Mouse (Mus musculus) G1E-ER4 (cell line): ENCODE results near the gene Copb2. TPM values are rescaled to one million over a fixed set of nuclear protein-coding genes. Genes with fewer than 3 reads are reported as not detected.

ENCODE experiments used
- GATA1 ChIP-seq: IDR thresholded peaks from one replicate; pipeline ENCODE4 v1.8.0; 2012; ENCODE audit warnings: low read length, inconsistent platforms
- polyA plus RNA-seq: library from polyadenylated mRNA; stranded (reverse); fragments of >175 nt; gene quantifications from 2 replicates; pipeline ENCODE4 v1.2.3, GENCODE M21; 2012

Gene Copb2
- polyA plus RNA-seq, 1 experiment: 6.8 TPM

DNA sequence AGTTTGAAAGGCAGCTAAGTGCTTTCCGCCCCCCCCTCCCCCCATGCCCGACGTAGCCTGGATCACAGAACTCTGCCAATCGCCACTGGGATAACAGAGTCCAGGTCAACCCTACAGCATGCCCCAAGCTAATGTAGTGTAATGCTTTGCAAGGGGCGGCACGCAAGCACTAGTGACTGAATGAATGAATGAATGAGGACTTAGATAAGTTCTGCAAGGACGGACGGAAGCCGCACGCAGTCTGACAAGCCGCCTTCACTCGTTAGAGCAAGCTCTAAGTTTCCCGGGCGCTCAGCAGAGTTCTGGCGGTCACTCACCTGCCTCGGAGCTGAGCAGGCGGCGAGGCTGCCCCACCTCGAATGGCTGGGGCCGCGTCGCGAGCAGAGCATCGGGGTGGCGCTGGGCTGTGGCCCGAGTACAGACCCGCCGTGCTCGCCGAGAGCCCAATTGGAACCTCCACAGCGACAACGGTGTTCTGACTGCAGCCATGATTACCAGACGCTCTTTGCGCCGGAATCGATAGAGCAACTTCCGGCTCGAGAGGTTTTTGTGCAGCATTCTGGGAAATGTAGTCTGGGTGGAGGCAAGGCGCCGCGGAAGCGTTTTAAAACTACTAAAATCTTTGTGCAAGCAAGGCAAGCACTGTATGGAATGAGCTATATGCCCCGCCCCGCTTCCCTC lies 37.8 kb downstream of the Copb2 start, which contains the start of gene Mrps22:
TSS of gene Mrps22 (minus strand) at position 505 of the 681 bp plus-strand sequence.
- TF ChIP-seq GATA1: no peak

DNA sequence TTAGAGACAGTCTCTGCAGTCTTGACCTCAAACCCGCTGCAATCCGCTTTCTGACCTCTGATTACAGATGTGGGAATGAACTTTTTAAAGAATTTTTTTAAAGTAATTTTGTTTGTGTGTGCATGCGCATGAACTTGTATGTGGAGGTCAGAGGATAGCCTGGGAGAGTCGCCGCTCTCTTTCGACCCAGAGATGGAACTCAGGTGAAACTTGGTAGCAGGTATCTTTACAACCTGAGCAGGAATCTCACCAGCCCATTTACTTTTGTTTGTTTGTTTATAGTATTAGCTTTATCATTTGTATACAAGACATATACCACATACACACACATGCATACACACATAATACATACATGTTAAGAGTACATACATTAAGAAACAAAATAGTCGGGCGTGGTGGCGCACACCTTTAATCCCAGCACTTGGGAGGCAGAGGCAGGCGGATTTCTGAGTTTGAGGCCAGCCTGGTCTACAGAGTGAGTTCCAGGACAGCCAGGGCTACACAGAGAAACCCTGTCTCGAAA lies 38.4 kb downstream of the Copb2 start:
- TF ChIP-seq GATA1: no peak

DNA sequence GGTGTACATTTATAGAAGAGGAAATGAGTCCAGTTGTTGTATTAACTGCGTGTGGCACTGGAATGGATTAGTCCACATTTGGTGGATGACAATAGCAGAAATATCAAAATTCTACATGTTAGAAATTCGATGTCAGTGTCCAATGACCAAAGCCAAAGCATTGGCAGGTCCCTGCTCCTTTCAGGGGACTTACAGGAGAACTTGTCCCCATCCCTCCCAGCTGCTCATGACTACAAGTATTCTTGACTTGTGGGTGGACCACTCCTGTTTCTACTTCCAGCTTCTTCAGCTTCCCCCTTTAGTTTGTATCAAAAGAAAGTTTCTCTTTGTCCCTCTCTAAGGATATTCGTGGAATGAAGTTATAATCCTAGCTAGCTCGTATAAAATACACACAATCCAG lies 41.4 kb downstream of the Copb2 start:
- TF ChIP-seq GATA1: no peak

DNA sequence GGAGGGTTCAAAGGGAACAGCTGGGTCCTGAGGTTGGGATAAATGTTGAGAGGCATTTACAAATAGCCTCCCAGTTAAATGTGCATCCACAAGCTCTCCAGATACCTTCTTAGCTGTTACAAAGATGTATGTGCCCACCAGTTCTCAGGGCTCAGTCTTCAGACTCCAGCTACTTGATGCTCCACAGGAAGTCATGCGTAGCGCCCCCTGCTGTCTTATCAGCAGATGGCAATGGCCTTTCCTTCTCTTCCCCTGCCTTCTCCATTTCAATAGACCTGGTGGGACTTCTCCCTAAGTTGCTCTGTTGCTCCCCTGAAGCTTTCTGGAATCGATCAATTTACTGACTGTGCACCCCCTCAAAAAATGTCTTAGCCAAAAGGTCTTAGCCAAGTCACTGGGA lies 65.0 kb downstream of the Copb2 start:
- TF ChIP-seq GATA1: no peak

DNA sequence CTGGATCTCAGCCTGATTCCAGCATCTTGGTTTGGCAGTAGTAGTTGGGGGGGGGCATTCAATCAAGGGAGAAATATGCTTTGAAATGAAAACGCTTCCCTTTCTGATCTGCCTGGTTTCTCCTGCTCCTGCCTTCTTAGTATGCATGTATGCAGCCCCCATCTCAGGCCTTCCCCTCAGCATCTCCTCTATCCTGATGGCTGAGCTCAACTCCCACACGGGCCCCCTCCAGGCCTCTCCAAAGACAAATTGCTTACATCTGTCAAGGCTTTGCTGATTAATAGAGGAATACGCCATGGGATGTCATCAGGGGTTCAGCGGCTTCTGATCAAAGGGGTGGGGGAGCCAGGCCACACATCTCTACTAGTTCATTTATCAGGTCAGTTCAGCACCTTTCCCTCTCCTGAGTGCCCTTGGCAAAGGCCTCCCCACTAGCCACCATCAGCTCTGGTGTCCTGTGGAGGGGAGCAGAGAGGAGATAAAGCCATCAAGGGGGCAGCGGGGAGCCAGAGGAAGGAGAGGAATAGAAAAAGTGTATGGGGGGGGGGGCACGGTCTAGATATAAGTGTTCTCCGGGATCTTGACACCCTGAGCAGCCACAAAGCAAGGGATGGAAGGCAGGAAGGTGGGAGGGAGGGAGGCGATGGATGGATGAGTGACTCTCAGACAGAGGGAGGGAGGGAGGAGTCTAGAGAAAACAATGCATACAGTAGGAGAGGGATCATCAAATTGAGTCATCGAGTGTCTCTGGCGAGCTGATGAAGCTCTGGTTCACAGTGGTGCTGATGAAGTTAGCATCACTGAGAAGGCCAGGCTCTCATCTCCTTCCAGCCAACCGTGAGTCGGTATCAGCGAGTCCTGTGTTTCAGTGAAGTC lies 70.0 kb downstream of the Copb2 start:
- TF ChIP-seq GATA1: no peak

Other genes with a start within 250 kb of the Copb2 start
- gene Rbp1, start 140.8 kb upstream of the Copb2 start, polyA plus RNA-seq: 0.13 TPM in 2 replicates
- 0.10 TPM in 1 of 2 replicates, not detected in the other for gene Rbp2, start 77.6 kb upstream of the Copb2 start, polyA plus RNA-seq
- 33.9 and 56.3 TPM in 2 replicates for gene Mrps22, start 37.9 kb downstream of the Copb2 start, polyA plus RNA-seq